Mouse (Mus musculus): ENCODE measurements around the gene Scd2. TPM values are rescaled to one million over a fixed set of nuclear protein-coding genes. Genes with fewer than 3 reads are reported as not detected.

The Scd2 gene
- polyA plus RNA-seq, 1 experiment = 442 TPM

GRCm38 (mm10) chr19:44257377-44257966 lies 36.0 kb upstream of the Scd2 start:
- TF ChIP-seq POLR2A (IDR thresholded peaks at IDR 0.05; ENCODE audit: low read depth, low read length) (no peak), CTCF (IDR thresholded peaks at IDR 0.05; ENCODE audit: borderline replicate concordance, insufficient read depth, low read length) (no peak)
- H3K4me3 ChIP-seq (ENCODE audit: insufficient read depth, low read length) = no peak overlapping the region
- H3K27ac ChIP-seq (ENCODE audit: insufficient read depth, low read length) = no peak overlapping the region
- no peaks in the 10 kb centered on the region for H3K4me1 ChIP-seq (ENCODE audit: control insufficient read depth, insufficient read depth, low read length)

GRCm38 (mm10) chr19:44259484-44259883 lies 34.0 kb upstream of the Scd2 start:
- Histone ChIP-seq H3K27ac (ENCODE audit: insufficient read depth, low read length) (no peak overlapping the region), H3K4me1 (ENCODE audit: control insufficient read depth, insufficient read depth, low read length) (no peaks in the 10 kb centered on the region; the same call in 1 of the 2 replicates), H3K4me3 (ENCODE audit: insufficient read depth, low read length) (no peak overlapping the region)
- TF ChIP-seq CTCF (IDR thresholded peaks at IDR 0.05; ENCODE audit: borderline replicate concordance, insufficient read depth, low read length) (no peak), POLR2A (IDR thresholded peaks at IDR 0.05; ENCODE audit: low read depth, low read length) (no peak)

- Histone ChIP-seq H3K4me1 (ENCODE audit: control insufficient read depth, insufficient read depth, low read length) (peaks cover 4% of the 10 kb centered on the region; the same call in 1 of the 2 replicates), H3K4me3 (ENCODE audit: insufficient read depth, low read length) (no peak overlapping the region), H3K27ac (ENCODE audit: insufficient read depth, low read length) (no peak overlapping the region)
- TF ChIP-seq POLR2A (IDR thresholded peaks at IDR 0.05; ENCODE audit: low read depth, low read length) = no peak
- no peak for TF ChIP-seq CTCF (IDR thresholded peaks at IDR 0.05; ENCODE audit: borderline replicate concordance, insufficient read depth, low read length)
These were observed 33.0 kb upstream of the Scd2 start for GRCm38 (mm10) chr19:44260487-44260886.

GRCm38 (mm10) chr19:44261774-44262173 lies 31.7 kb upstream of the Scd2 start:
- TF ChIP-seq POLR2A (IDR thresholded peaks at IDR 0.05; ENCODE audit: low read depth, low read length) (no peak), CTCF (IDR thresholded peaks at IDR 0.05; ENCODE audit: borderline replicate concordance, insufficient read depth, low read length) (no peak)
- H3K4me3 ChIP-seq (ENCODE audit: insufficient read depth, low read length) = no peak overlapping the region

GRCm38 (mm10) chr19:44263581-44263980 lies 29.9 kb upstream of the Scd2 start:
- Histone ChIP-seq H3K4me1 (ENCODE audit: control insufficient read depth, insufficient read depth, low read length) (peaks cover 12% of the 10 kb centered on the region), H3K4me3 (ENCODE audit: insufficient read depth, low read length) (no peak overlapping the region), H3K27ac (ENCODE audit: insufficient read depth, low read length) (no peak overlapping the region)
- no peak for TF ChIP-seq POLR2A (IDR thresholded peaks at IDR 0.05; ENCODE audit: low read depth, low read length)
- TF ChIP-seq CTCF (IDR thresholded peaks at IDR 0.05; ENCODE audit: borderline replicate concordance, insufficient read depth, low read length) = no peak

More at GRCm38 (mm10) chr19:44261774-44262173, 31.7 kb upstream of the Scd2 start:
- H3K27ac ChIP-seq (ENCODE audit: insufficient read depth, low read length) = no peak overlapping the region
- H3K4me1 ChIP-seq (ENCODE audit: control insufficient read depth, insufficient read depth, low read length) = peaks cover 7% of the 10 kb centered on the region; the same call in 1 of the 2 replicates

GRCm38 (mm10) chr19:44264226-44264625 lies 29.2 kb upstream of the Scd2 start:
- TF ChIP-seq CTCF (IDR thresholded peaks at IDR 0.05; ENCODE audit: borderline replicate concordance, insufficient read depth, low read length) (no peak), POLR2A (IDR thresholded peaks at IDR 0.05; ENCODE audit: low read depth, low read length) (no peak)
- H3K4me1 ChIP-seq (ENCODE audit: control insufficient read depth, insufficient read depth, low read length) = peaks cover 12% of the 10 kb centered on the region

GRCm38 (mm10) chr19:44265300-44265699 lies 28.2 kb upstream of the Scd2 start:
- no peak for TF ChIP-seq POLR2A (IDR thresholded peaks at IDR 0.05; ENCODE audit: low read depth, low read length)
- TF ChIP-seq CTCF (IDR thresholded peaks at IDR 0.05; ENCODE audit: borderline replicate concordance, insufficient read depth, low read length) = no peak
- H3K4me1 ChIP-seq (ENCODE audit: control insufficient read depth, insufficient read depth, low read length) = peaks cover 12% of the 10 kb centered on the region
- peak overlapping the region; percentile 8; the same call in 1 of the 2 replicates for H3K27ac ChIP-seq (ENCODE audit: insufficient read depth, low read length)
- no peak overlapping the region for H3K4me3 ChIP-seq (ENCODE audit: insufficient read depth, low read length)

More at GRCm38 (mm10) chr19:44264226-44264625, 29.2 kb upstream of the Scd2 start:
- Histone ChIP-seq H3K27ac (ENCODE audit: insufficient read depth, low read length) (no peak overlapping the region), H3K4me3 (ENCODE audit: insufficient read depth, low read length) (no peak overlapping the region)

- no peak for TF ChIP-seq CTCF (IDR thresholded peaks at IDR 0.05; ENCODE audit: borderline replicate concordance, insufficient read depth, low read length)
- TF ChIP-seq POLR2A (IDR thresholded peaks at IDR 0.05; ENCODE audit: low read depth, low read length) = no peak
- no peak overlapping the region for H3K27ac ChIP-seq (ENCODE audit: insufficient read depth, low read length)
- peaks cover 12% of the 10 kb centered on the region for H3K4me1 ChIP-seq (ENCODE audit: control insufficient read depth, insufficient read depth, low read length)
- no peak overlapping the region for H3K4me3 ChIP-seq (ENCODE audit: insufficient read depth, low read length)
These were observed 27.6 kb upstream of the Scd2 start for GRCm38 (mm10) chr19:44265911-44266337.

- peak overlapping the region; percentile 50 for H3K27ac ChIP-seq (ENCODE audit: insufficient read depth, low read length)
- TF ChIP-seq POLR2A (IDR thresholded peaks at IDR 0.05; ENCODE audit: low read depth, low read length) (no peak), CTCF (IDR thresholded peaks at IDR 0.05; ENCODE audit: borderline replicate concordance, insufficient read depth, low read length) (no peak)
- H3K4me3 ChIP-seq (ENCODE audit: insufficient read depth, low read length) = 0 out of 2 replicates have a peak overlapping the region, but pooled peaks have one; percentile 2
- H3K4me1 ChIP-seq (ENCODE audit: control insufficient read depth, insufficient read depth, low read length) = peaks cover 12% of the 10 kb centered on the region
These were observed 27.0 kb upstream of the Scd2 start for GRCm38 (mm10) chr19:44266458-44266823.

GRCm38 (mm10) chr19:44266824-44267498 lies 26.5 kb upstream of the Scd2 start:
- H3K4me3 ChIP-seq (ENCODE audit: insufficient read depth, low read length) = peak overlapping the region; percentile 3
- TF ChIP-seq CTCF (IDR thresholded peaks at IDR 0.05; ENCODE audit: borderline replicate concordance, insufficient read depth, low read length) (no peak), POLR2A (IDR thresholded peaks at IDR 0.05; ENCODE audit: low read depth, low read length) (peak; percentile 87)
- peak overlapping the region; percentile 58 for H3K27ac ChIP-seq (ENCODE audit: insufficient read depth, low read length)
- H3K4me1 ChIP-seq (ENCODE audit: control insufficient read depth, insufficient read depth, low read length) = peaks cover 12% of the 10 kb centered on the region
